In the genomic region with DNA sequence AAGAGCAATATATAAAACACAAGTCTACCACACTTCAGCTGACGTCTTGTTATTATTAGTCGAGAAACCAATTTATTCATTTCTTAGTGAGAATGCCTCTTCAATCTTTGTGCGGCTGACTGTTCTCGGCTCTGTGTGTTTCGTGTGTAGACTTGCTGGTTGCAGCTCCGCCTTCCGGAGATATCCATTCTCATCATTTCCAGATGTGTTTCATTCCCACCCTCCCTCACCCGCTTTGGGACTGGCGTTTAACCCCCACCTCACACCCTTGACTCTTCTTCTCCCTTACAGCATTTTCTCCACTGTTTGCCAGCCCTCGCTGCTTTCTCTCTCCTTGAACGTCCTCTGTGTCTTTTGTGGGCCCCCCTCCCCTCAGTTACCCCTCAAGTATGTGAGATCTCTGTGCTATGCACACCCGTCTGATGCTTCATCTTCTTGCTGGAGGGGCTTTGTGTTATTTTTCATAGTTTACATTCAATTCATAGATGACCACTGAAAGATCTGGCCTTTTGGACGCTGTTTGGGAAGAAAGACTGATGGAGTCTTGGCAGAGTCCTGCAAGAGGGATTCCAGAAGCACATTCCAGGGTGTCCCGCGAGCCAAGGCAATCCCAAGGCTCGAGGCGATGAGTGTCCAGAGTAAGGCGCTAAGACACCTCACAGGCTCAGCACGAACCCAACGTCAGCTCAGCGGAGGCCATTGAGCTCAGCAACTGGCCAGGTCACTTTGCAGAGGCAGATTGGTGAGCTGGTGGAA, we compare ENCODE assay signal across 14 mouse cellular contexts.
A peak's percentile ranks its signal among the peaks of the same experiment; 100 is the strongest.
DNase-seq lines count a peak whose midpoint lies in the region; ATAC-seq lines count a peak whose summit lies in the region.
"Had no signal": no experiment of that assay in that cellular context is flagged by ENCODE, and none has a peak within 500 bp of the region (broad histone marks: within the 10 kb centered on the region; RNA-seq: fewer than 3 reads in every experiment).

No protein-coding gene starts in this region.

- no peak overlapping the region for H3K9ac ChIP-seq in hindbrain, embryonic 11.5 days (ENCODE audit: low read depth, low read length)
- H3K9ac ChIP-seq: heart, embryonic 13.5 days; liver, embryonic 13.5 days; midbrain, embryonic 12.5 days had no signal

- H3K36me3 ChIP-seq in hindbrain, embryonic 10.5 days = no peaks in the 10 kb centered on the region
- H3K36me3 ChIP-seq in hindbrain, embryonic 11.5 days (ENCODE audit: control insufficient read depth, insufficient read depth, low read length) = no peaks in the 10 kb centered on the region
- no peaks in the 10 kb centered on the region for H3K36me3 ChIP-seq in embryonic facial prominence, embryonic 10.5 days (replicated peaks)
- H3K36me3 ChIP-seq in limb, embryonic 10.5 days = no peaks in the 10 kb centered on the region
- H3K36me3 ChIP-seq: heart, embryonic 13.5 days; liver, embryonic 13.5 days; midbrain, embryonic 12.5 days had no signal

- DNase-seq in embryo, embryonic 10 days (ENCODE audit: low spot score) = peak; percentile 52
- DNase-seq in embryo, embryonic 10.5 days (ENCODE audit: low spot score) = no peak
- DNase-seq in hindbrain, embryonic 10.5 days (ENCODE audit: low spot score) = no peak
- DNase-seq in hindbrain, embryonic 11.5 days (ENCODE audit: low spot score) = no peak
- DNase-seq in embryonic facial prominence, embryonic 10.5 days (ENCODE audit: low spot score) = peak; percentile 49
- DNase-seq in limb, embryonic 10.5 days (ENCODE audit: low spot score) = no peak
- no peak for DNase-seq in cerebellum, adult 9-11 months
- DNase-seq: cerebellum, adult 8-10 months; liver, embryonic 13.5 days had no signal

- 0 out of 2 replicates have a peak overlapping the region, but pooled peaks have one; percentile 30 for H3K27ac ChIP-seq in hindbrain, embryonic 10.5 days
- H3K27ac ChIP-seq in hindbrain, embryonic 11.5 days (ENCODE audit: low read depth, low read length) = no peak overlapping the region
- H3K27ac ChIP-seq in embryonic facial prominence, embryonic 10.5 days (replicated peaks) = peak overlapping the region; percentile 67; the same call in 1 of the 2 replicates
- peak overlapping the region; percentile 58; the same call in 1 of the 2 replicates for H3K27ac ChIP-seq in limb, embryonic 10.5 days
- H3K27ac ChIP-seq: heart, embryonic 13.5 days; liver, embryonic 13.5 days; midbrain, embryonic 12.5 days had no signal

- 79% methylated on average over 21 of the region's 21 CpGs for WGBS in hindbrain, embryonic 10.5 days
- 82% methylated on average over 21 of the region's 21 CpGs for WGBS in hindbrain, embryonic 11.5 days
- 71% methylated on average over 21 of the region's 21 CpGs for WGBS in embryonic facial prominence, embryonic 10.5 days
- 65% methylated on average over 21 of the region's 21 CpGs for WGBS in limb, embryonic 10.5 days

- H3K4me2 ChIP-seq in hindbrain, embryonic 11.5 days (replicated peaks; ENCODE audit: low read depth, low read length) = no peak overlapping the region
- H3K4me2 ChIP-seq: heart, embryonic 13.5 days; liver, embryonic 13.5 days; midbrain, embryonic 12.5 days had no signal

- no peaks in the 10 kb centered on the region for H3K9me3 ChIP-seq in hindbrain, embryonic 10.5 days
- no peaks in the 10 kb centered on the region for H3K9me3 ChIP-seq in hindbrain, embryonic 11.5 days (ENCODE audit: control insufficient read depth, low read length)
- H3K9me3 ChIP-seq in embryonic facial prominence, embryonic 10.5 days = no peaks in the 10 kb centered on the region
- no peaks in the 10 kb centered on the region for H3K9me3 ChIP-seq in limb, embryonic 10.5 days (replicated peaks)
- H3K9me3 ChIP-seq: heart, embryonic 13.5 days; liver, embryonic 13.5 days; midbrain, embryonic 12.5 days had no signal

- no peak overlapping the region for H3K4me3 ChIP-seq in hindbrain, embryonic 10.5 days
- no peak overlapping the region for H3K4me3 ChIP-seq in hindbrain, embryonic 11.5 days (ENCODE audit: low read depth, low read length)
- no peak overlapping the region for H3K4me3 ChIP-seq in embryonic facial prominence, embryonic 10.5 days
- no peak overlapping the region for H3K4me3 ChIP-seq in limb, embryonic 10.5 days
- H3K4me3 ChIP-seq: erythroblast, embryonic 14.5 days; heart, embryonic 13.5 days; liver, embryonic 13.5 days; midbrain, embryonic 12.5 days had no signal

- no peak for ATAC-seq in hindbrain, embryonic 11.5 days (ENCODE audit: low FRiP score)
- no peak for ATAC-seq in inflammation-experienced regulatory T-cells, adult 6 months
- ATAC-seq: Patski had no signal

- peaks cover 16% of the 10 kb centered on the region; the same call in 1 of the 2 replicates for H3K4me1 ChIP-seq in hindbrain, embryonic 10.5 days (replicated peaks)
- H3K4me1 ChIP-seq in hindbrain, embryonic 11.5 days (replicated peaks; ENCODE audit: control insufficient read depth, insufficient read depth, low read length) = no peaks in the 10 kb centered on the region
- H3K4me1 ChIP-seq in embryonic facial prominence, embryonic 10.5 days = peaks cover 20% of the 10 kb centered on the region
- H3K4me1 ChIP-seq in limb, embryonic 10.5 days = peaks cover 29% of the 10 kb centered on the region
- H3K4me1 ChIP-seq: heart, embryonic 13.5 days; liver, embryonic 13.5 days; midbrain, embryonic 12.5 days had no signal

- no peaks in the 10 kb centered on the region for H3K27me3 ChIP-seq in hindbrain, embryonic 10.5 days (ENCODE audit: insufficient read depth, poor library complexity, severe bottlenecking)
- H3K27me3 ChIP-seq in hindbrain, embryonic 11.5 days (ENCODE audit: control insufficient read depth, insufficient read depth, low read length) = no peaks in the 10 kb centered on the region
- H3K27me3 ChIP-seq in embryonic facial prominence, embryonic 10.5 days (replicated peaks; ENCODE audit: low read depth, poor library complexity, severe bottlenecking) = no peaks in the 10 kb centered on the region
- H3K27me3 ChIP-seq in limb, embryonic 10.5 days (ENCODE audit: low read depth, poor library complexity, severe bottlenecking) = no peaks in the 10 kb centered on the region
- H3K27me3 ChIP-seq: heart, embryonic 13.5 days; liver, embryonic 13.5 days; midbrain, embryonic 12.5 days; Patski had no signal

Comparison
In these comparisons a context has a peak if more than half of its experiments do, and no peak if none do; other contexts are left out.
1. DNase-seq: peak in embryo, embryonic 10 days (single experiment) and embryonic facial prominence, embryonic 10.5 days (single experiment); none in embryo, embryonic 10.5 days (single experiment), hindbrain, embryonic 10.5 days (single experiment), hindbrain, embryonic 11.5 days (single experiment), limb, embryonic 10.5 days (single experiment) and cerebellum, adult 9-11 months (single experiment).